8 mouse cellular contexts compared by ENCODE assay signal in the genomic region with DNA sequence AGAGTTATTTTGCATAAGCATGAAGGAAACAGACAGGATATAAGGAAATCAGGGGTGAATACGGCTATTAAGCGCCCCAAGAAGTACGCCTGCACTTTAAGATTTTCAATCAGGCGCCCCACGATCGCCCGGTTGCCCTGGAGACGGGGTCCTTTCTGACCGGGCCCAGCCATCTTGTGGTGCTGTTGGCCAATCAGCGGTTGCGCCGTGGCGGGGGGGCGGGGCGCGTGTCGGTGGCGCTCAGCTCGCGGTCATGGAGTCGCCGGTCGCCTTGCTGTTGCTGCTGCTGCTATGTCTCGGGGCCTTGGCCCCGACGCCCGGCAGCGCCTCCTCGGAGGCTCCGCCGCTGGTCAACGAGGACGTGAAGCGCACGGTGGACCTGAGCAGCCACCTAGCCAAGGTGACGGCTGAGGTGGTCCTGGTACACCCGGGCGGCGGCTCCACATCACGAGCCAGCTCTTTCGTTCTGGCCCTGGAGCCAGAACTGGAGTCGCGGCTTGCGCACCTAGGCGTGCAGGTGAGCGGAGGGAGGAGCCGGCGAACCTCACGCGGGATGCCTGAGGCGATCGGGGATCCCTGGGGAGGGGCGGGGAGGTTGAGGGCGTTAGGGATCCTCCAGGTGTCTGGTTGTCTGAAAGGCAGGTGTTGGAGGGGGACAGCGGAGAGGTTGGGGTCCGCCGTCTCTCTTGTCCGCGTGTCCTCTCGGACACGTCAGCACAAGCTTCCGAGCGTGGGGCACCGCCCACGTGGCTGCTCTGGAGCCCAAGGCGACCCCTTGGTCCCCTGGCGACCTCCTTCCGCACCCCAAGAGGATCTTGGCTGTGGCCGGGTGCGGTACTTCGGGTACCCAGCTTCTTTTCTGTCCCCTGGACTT. TPM values are rescaled to one million over a fixed set of nuclear protein-coding genes. Genes with fewer than 3 reads are reported as not detected.
DNase-seq lines count a peak whose midpoint lies in the region; ATAC-seq and TF ChIP-seq lines count a peak whose summit lies in the region.

Gene Rpn1 (plus strand): TSS at position 205 of the 874 bp plus-strand sequence.

- H3K36me3 ChIP-seq in E14TG2a.4 (ENCODE audit: insufficient read depth, low read length): peaks cover 36% of the 10 kb centered on the region
- H3K36me3 ChIP-seq in forebrain, embryonic 13.5 days (ENCODE audit: poor library complexity, severe bottlenecking): peaks cover 14% of the 10 kb centered on the region
- H3K36me3 ChIP-seq in liver, postnatal 0 days (replicated peaks; ENCODE audit: insufficient read depth, low read length): no peaks in the 10 kb centered on the region; the same call in 1 of the 2 replicates
- H3K36me3 ChIP-seq in neural tube, embryonic 14.5 days (ENCODE audit: control insufficient read depth, insufficient read depth, low read length): 0 out of 2 replicates have a peak, but pooled peaks cover 5% of the 10 kb centered on the region

- H3K27me3 ChIP-seq in E14TG2a.4 (ENCODE audit: insufficient read depth, low read length): peaks cover 8% of the 10 kb centered on the region; the same call in 1 of the 2 replicates
- H3K27me3 ChIP-seq in forebrain, embryonic 13.5 days: peaks cover 10% of the 10 kb centered on the region; the same call in 1 of the 2 replicates
- H3K27me3 ChIP-seq in liver, postnatal 0 days (ENCODE audit: insufficient read depth, low read length): no peaks in the 10 kb centered on the region
- H3K27me3 ChIP-seq in neural tube, embryonic 14.5 days (ENCODE audit: control insufficient read depth, insufficient read depth, low read length): no peaks in the 10 kb centered on the region

- H3K9ac ChIP-seq in forebrain, embryonic 13.5 days: peak within 1 kb of the TSS; percentile 94
- H3K9ac ChIP-seq in liver, postnatal 0 days (replicated peaks): peak within 1 kb of the TSS; percentile 94
- peak within 1 kb of the TSS; percentile 76 for H3K9ac ChIP-seq in neural tube, embryonic 14.5 days (replicated peaks; ENCODE audit: low read depth, low read length)

- peaks cover 42% of the 10 kb centered on the region for H3K4me1 ChIP-seq in E14TG2a.4 (replicated peaks; ENCODE audit: low read depth, low read length)
- peaks cover 28% of the 10 kb centered on the region for H3K4me1 ChIP-seq in forebrain, embryonic 13.5 days
- H3K4me1 ChIP-seq in liver, postnatal 0 days (ENCODE audit: insufficient read depth): peaks cover 18% of the 10 kb centered on the region
- peaks cover 12% of the 10 kb centered on the region for H3K4me1 ChIP-seq in neural tube, embryonic 14.5 days (ENCODE audit: control insufficient read depth, insufficient read depth, low read length)

- H3K4me2 ChIP-seq in forebrain, embryonic 13.5 days: peak within 1 kb of the TSS; percentile 98
- H3K4me2 ChIP-seq in liver, postnatal 0 days (ENCODE audit: low read depth, low read length): peak within 1 kb of the TSS; percentile 95
- peak within 1 kb of the TSS; percentile 82 for H3K4me2 ChIP-seq in neural tube, embryonic 14.5 days (ENCODE audit: low read depth, low read length)

- peak within 1 kb of the TSS; percentile 99 for H3K4me3 ChIP-seq in E14TG2a.4 (replicated peaks; ENCODE audit: low read length)
- peak within 1 kb of the TSS; percentile 98 for H3K4me3 ChIP-seq in forebrain, embryonic 13.5 days
- H3K4me3 ChIP-seq in liver, postnatal 0 days (ENCODE audit: low read depth, low read length): peak within 1 kb of the TSS; percentile 96
- H3K4me3 ChIP-seq in neural tube, embryonic 14.5 days (ENCODE audit: low read depth, low read length): peak within 1 kb of the TSS; percentile 60

- peak; percentile 95 for DNase-seq in c-Kit-positive CD71-positive TER-119-positive erythroid progenitor cells, embryonic 14.5 days (ENCODE audit: low spot score)
- peak; percentile 98 to 99 for DNase-seq in heart, postnatal 10 days
- peak; percentile 83 for DNase-seq in large intestine, adult 2 months (ENCODE audit: low read depth, low spot score)
- peak; percentile 99 for DNase-seq in liver, postnatal 0 days
- DNase-seq in testis, postnatal 10 days (ENCODE audit: low spot score): peak; percentile 99

- 0 out of 2 replicates have a peak, but pooled peaks have one; percentile 14 for TF ChIP-seq EP300 in liver, postnatal 0 days (IDR thresholded peaks at IDR 0.05; ENCODE audit: low read depth)

- intact Hi-C loops in heart, postnatal 10 days (cut with DNase I): loop anchor here (5.0 kb wide), 1 partner anchor 172 kb away; the partner anchor contains the start of gene Hmces

- no peaks in the 10 kb centered on the region for H3K9me3 ChIP-seq in E14TG2a.4 (ENCODE audit: low read length)
- no peaks in the 10 kb centered on the region for H3K9me3 ChIP-seq in forebrain, embryonic 13.5 days (replicated peaks)
- no peaks in the 10 kb centered on the region for H3K9me3 ChIP-seq in liver, postnatal 0 days (ENCODE audit: low read length)
- H3K9me3 ChIP-seq in neural tube, embryonic 14.5 days (ENCODE audit: control insufficient read depth, low read length): no peaks in the 10 kb centered on the region

- under 1% methylated on average over 70 of the region's 71 CpGs for WGBS in forebrain, embryonic 13.5 days
- WGBS in large intestine, adult 2 months: under 1% methylated on average over 71 of the region's 71 CpGs
- WGBS in liver, postnatal 0 days (ENCODE audit: insufficient replicate concordance): under 1% methylated on average over 71 of the region's 71 CpGs
- under 1% methylated on average over 71 of the region's 71 CpGs for WGBS in neural tube, embryonic 14.5 days

- peak within 1 kb of the TSS; percentile 60 for H3K27ac ChIP-seq in forebrain, embryonic 13.5 days
- peak within 1 kb of the TSS; percentile 83 for H3K27ac ChIP-seq in liver, postnatal 0 days (ENCODE audit: low read depth)
- peak within 1 kb of the TSS; percentile 66 for H3K27ac ChIP-seq in neural tube, embryonic 14.5 days (ENCODE audit: low read depth, low read length)

- TF ChIP-seq CTCF in E14TG2a.4 (conservative IDR thresholded peaks at IDR 0.05; ENCODE audit: low read length): no peak
- no peak for TF ChIP-seq CTCF in liver, postnatal 0 days (IDR thresholded peaks at IDR 0.05; ENCODE audit: low read depth)

- peak; percentile 99 for ATAC-seq in forebrain, embryonic 13.5 days
- ATAC-seq in liver, postnatal 0 days: peak; percentile 99
- ATAC-seq in neural tube, embryonic 14.5 days (ENCODE audit: low read depth): peak; percentile 98

RNA-seq across cellular contexts. Expression of gene Rpn1, which starts in this region (rescaled TPM):
- 212 and 246 TPM in 2 replicates for polyA plus RNA-seq in forebrain, embryonic 13.5 days (2015; fragmentation: Nextera tagmentation; extraction: Ambion mirVana)
- total RNA-seq in heart, postnatal 10 days (2021): 100 to 1,000 TPM; 111 to 128 TPM
- 282 and 305 TPM in 2 replicates for polyA plus RNA-seq in large intestine, adult 2 months (2012; rRNA removed)
- 102 and 112 TPM in 2 replicates for polyA plus RNA-seq in liver, postnatal 0 days (2015; fragmentation: Nextera tagmentation; extraction: Ambion mirVana)
- 288 and 309 TPM in 2 replicates for polyA plus RNA-seq in neural tube, embryonic 14.5 days (2014; fragmentation: Nextera tagmentation; extraction: Ambion mirVana)

Comparison
In these comparisons a context has a peak if more than half of its experiments do, and no peak if none do; other contexts are left out.
1. Peak in every context shown above with its lines: DNase-seq, ATAC-seq, H3K4me3 ChIP-seq and H3K27ac ChIP-seq.